Mouse (Mus musculus): Measurements from ENCODE around the gene Cfl1. TPM values are rescaled to one million over a fixed set of nuclear protein-coding genes. Genes with fewer than 3 reads are reported as not detected.

The Cfl1 gene
- polyA plus RNA-seq, 1 experiment = 478 TPM

DNA sequence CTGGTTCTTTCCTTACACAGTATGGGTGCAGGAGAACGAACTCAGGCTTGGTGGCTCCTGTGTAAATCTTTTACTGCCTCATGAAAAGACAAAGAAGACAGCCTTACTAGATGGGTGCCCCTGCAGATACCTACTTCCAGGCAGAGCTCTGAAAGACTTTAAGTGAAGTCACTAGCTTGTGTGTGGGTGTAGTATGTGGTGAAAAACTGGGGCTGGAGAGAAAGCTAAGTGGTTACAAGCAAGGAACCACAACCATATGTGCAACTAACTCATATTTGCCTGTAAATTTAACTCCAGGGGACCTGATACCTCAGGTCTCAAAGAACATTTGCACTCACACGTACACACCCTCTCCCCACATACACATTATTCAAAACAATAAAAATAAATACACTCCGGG lies 30.4 kb upstream of the Cfl1 start:
- TF ChIP-seq POLR2A (IDR thresholded peaks at IDR 0.05; ENCODE audit: borderline replicate concordance, control insufficient read depth, low read depth, low read length) = no peak
- no peak for TF ChIP-seq CTCF (IDR thresholded peaks at IDR 0.05; ENCODE audit: control insufficient read depth, insufficient read depth, low read length)
- H3K4me3 ChIP-seq (replicated peaks; ENCODE audit: control insufficient read depth, low read depth, low read length) = no peak overlapping the region
- WGBS = 30% methylated on average over 3 of the region's 3 CpGs
- peaks cover 1% of the 10 kb centered on the region; the same call in 1 of the 2 replicates for H3K4me1 ChIP-seq (ENCODE audit: control insufficient read depth, insufficient read depth, low read length)
- H3K27ac ChIP-seq (ENCODE audit: control insufficient read depth, insufficient read depth, low read depth, low read length, poor library complexity) = no peak overlapping the region

DNA sequence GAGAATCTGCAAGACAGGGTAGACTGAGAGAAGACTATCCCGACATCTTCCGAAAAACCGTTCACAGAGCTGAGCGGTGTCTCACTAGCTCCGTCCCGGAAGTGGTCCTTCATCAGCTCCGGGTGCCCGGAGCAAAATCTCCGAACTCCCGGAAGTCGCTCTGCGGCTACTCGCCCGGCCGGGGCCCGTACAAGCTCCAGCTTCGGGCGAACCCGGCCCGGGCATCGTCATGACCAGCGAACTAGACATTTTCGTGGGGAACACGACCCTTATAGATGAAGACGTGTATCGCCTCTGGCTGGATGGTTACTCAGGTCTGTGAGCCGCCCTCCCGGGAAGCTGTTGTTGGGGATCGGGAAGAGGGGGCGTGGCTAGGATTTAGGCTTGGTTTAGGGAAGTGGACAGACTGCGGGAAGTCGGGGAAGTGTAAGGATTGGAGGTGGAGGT lies 29.8 kb upstream of the Cfl1 start, which contains the start of gene Fibp:
TSS of gene Fibp (plus strand) at position 151 of the 447 bp plus-strand sequence.
- peaks cover 1% of the 10 kb centered on the region; the same call in 1 of the 2 replicates for H3K4me1 ChIP-seq (ENCODE audit: control insufficient read depth, insufficient read depth, low read length)
- under 1% methylated on average over 32 of the region's 32 CpGs for WGBS
- no peak for TF ChIP-seq CTCF (IDR thresholded peaks at IDR 0.05; ENCODE audit: control insufficient read depth, insufficient read depth, low read length)
- TF ChIP-seq POLR2A (IDR thresholded peaks at IDR 0.05; ENCODE audit: borderline replicate concordance, control insufficient read depth, low read depth, low read length) = peak; percentile 59; the same call in 1 of the 2 replicates

DNA sequence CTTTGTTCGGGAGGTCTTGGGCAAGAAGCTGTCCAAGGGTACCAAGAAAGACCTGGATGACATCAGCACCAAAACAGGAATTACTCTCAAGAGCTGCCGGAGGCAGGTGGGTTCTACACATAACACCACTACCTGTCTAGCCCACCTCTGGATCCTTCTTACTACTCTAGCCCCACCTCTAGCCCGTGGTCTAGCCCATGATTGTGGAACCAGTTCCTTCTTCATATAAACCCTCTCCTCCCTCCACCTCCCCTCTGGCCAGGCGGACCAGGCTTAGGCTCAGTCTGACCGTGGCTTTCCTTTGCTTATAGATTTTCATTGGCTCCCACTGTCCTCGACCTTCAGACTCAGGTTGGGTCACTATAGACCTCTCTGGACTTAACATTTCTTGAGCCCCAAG lies 28.8 kb upstream of the Cfl1 start:
- Histone ChIP-seq H3K4me3 (replicated peaks; ENCODE audit: control insufficient read depth, low read depth, low read length) (no peak overlapping the region), H3K27ac (ENCODE audit: control insufficient read depth, insufficient read depth, low read depth, low read length, poor library complexity) (no peak overlapping the region), H3K4me1 (ENCODE audit: control insufficient read depth, insufficient read depth, low read length) (peaks cover 1% of the 10 kb centered on the region; the same call in 1 of the 2 replicates)
- no peak for TF ChIP-seq CTCF (IDR thresholded peaks at IDR 0.05; ENCODE audit: control insufficient read depth, insufficient read depth, low read length)
- no peak for TF ChIP-seq POLR2A (IDR thresholded peaks at IDR 0.05; ENCODE audit: borderline replicate concordance, control insufficient read depth, low read depth, low read length)
- 75% methylated on average over 6 of the region's 6 CpGs for WGBS

More for the DNA sequence above, 29.8 kb upstream of the Cfl1 start, which contains the start of gene Fibp:
- peak within 1 kb of the TSS; percentile 22; the same call in 1 of the 2 replicates for H3K27ac ChIP-seq (ENCODE audit: control insufficient read depth, insufficient read depth, low read depth, low read length, poor library complexity)
- H3K4me3 ChIP-seq (replicated peaks; ENCODE audit: control insufficient read depth, low read depth, low read length) = peak within 1 kb of the TSS; percentile 93

DNA sequence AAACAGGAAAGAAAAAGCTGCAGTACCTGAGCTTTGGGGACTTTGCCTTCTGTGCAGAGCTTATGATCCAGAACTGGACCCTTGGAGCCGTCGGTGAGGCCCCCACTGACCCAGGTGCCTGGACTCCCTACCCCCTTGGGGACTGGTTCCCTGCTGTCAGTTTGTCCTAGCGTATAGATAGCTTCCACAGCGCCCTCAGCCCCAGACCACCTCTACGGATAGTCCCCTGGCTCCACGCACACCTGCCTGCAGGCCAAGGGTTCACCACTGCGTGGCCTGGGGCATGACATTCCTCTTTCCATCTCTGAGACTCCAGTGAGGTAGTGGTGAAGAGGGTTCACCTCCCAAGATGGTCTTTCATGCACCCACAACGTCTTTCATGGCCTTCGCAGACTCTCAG lies 27.0 kb upstream of the Cfl1 start:
- TF ChIP-seq POLR2A (IDR thresholded peaks at IDR 0.05; ENCODE audit: borderline replicate concordance, control insufficient read depth, low read depth, low read length) = no peak
- TF ChIP-seq CTCF (IDR thresholded peaks at IDR 0.05; ENCODE audit: control insufficient read depth, insufficient read depth, low read length) = no peak
- no peaks in the 10 kb centered on the region for H3K4me1 ChIP-seq (ENCODE audit: control insufficient read depth, insufficient read depth, low read length)
- 89% methylated on average over 9 of the region's 9 CpGs for WGBS
- no peak overlapping the region for H3K4me3 ChIP-seq (replicated peaks; ENCODE audit: control insufficient read depth, low read depth, low read length)
- no peak overlapping the region for H3K27ac ChIP-seq (ENCODE audit: control insufficient read depth, insufficient read depth, low read depth, low read length, poor library complexity)

DNA sequence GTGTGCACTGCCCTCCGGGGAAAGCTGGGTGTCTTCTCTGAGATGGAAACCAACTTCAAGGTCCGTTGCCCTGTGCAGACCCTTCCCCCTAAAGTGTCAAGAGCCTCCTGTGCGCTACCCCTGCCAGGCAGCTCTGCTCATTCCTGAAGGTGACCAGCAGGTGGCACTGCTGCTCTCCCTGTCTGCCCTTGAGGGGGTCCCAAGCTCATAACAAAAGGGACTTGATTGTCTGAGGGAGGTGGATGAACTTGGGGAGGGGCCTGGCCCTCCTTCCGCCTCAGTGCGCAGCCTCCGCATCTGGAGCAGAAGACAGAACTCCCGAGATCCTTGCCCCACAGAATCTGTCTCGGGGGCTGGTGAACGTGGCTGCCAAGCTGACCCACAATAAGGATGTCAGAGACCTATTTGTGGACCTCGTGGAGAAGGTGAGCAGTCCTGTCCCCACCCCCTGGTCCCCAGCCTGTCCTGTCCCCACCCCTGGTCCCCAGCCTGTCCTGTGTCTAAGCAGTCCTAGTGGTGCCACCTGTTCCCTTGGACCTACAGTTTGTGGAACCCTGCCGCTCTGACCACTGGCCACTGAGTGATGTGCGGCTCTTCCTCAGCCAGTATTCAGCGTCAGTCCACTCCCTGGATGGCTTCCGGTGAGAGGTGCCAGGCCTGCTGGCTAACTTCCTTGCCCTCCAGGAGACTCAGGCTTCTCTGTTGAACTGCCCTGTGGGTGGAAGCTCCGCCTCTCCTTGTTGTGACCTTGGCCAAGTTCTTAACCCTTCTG lies 26.3 kb upstream of the Cfl1 start:
- WGBS = 68% methylated on average over 15 of the region's 15 CpGs
- TF ChIP-seq POLR2A (IDR thresholded peaks at IDR 0.05; ENCODE audit: borderline replicate concordance, control insufficient read depth, low read depth, low read length) (0 out of 2 replicates have a peak, but pooled peaks have one; percentile 9), CTCF (IDR thresholded peaks at IDR 0.05; ENCODE audit: control insufficient read depth, insufficient read depth, low read length) (peak; percentile 86)

DNA sequence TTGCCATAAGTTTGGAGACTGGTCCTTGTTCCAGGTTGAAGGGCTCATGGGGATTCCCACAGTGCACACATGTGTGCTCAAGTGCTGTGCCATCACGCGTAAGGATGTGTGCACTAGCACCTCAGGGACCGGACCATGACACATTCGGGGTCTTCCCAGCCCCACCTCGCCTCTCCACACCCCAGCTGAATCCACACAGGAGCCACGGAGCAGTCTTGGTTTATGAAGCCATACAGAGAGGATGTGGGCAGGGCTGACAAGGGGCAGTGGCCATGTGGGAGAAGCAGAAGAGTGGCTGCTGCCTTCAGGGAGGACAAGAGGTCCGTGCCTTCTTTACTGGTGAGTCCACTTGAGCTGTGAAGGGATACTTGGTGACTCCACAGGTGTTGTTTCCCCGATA lies 25.2 kb upstream of the Cfl1 start:
- Histone ChIP-seq H3K4me3 (replicated peaks; ENCODE audit: control insufficient read depth, low read depth, low read length) (no peak overlapping the region), H3K27ac (ENCODE audit: control insufficient read depth, insufficient read depth, low read depth, low read length, poor library complexity) (no peak overlapping the region), H3K4me1 (ENCODE audit: control insufficient read depth, insufficient read depth, low read length) (no peaks in the 10 kb centered on the region)
- TF ChIP-seq POLR2A (IDR thresholded peaks at IDR 0.05; ENCODE audit: borderline replicate concordance, control insufficient read depth, low read depth, low read length) (no peak), CTCF (IDR thresholded peaks at IDR 0.05; ENCODE audit: control insufficient read depth, insufficient read depth, low read length) (no peak)
- 89% methylated on average over 8 of the region's 8 CpGs for WGBS

More for the DNA sequence above, 26.3 kb upstream of the Cfl1 start:
- no peak overlapping the region for H3K4me3 ChIP-seq (replicated peaks; ENCODE audit: control insufficient read depth, low read depth, low read length)
- H3K27ac ChIP-seq (ENCODE audit: control insufficient read depth, insufficient read depth, low read depth, low read length, poor library complexity) = no peak overlapping the region
- H3K4me1 ChIP-seq (ENCODE audit: control insufficient read depth, insufficient read depth, low read length) = no peaks in the 10 kb centered on the region

DNA sequence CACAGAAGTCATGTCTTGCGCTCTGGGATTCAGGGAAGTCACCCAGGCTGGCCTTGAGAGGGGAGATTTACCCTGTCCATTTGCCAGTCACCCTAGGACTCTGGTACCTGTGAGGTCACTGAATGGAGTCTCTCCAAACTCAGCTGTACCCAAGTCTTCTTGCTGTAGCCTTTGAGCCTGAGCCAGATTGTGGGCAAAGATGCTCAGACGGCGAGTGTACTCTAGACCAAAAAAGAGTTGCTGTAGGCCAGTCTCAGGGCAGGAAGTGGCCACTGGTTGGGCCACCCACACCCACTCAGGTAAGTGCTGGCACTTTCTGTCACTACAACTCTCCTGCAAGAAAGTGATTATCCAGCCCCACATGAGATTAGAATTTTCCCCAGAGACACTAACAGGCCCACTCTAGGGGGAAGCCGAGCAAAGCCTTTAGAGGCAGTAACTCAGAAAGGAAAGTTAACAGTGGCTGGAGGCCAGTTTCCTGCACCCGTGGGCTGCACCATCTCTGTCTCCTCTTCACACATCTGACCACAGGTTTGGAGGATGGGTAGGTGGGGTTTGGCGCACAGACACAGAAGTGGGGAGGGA lies 23.2 kb upstream of the Cfl1 start:
- WGBS = 57% methylated on average over 6 of the region's 6 CpGs
- no peak overlapping the region for H3K4me3 ChIP-seq (replicated peaks; ENCODE audit: control insufficient read depth, low read depth, low read length)
- no peaks in the 10 kb centered on the region for H3K4me1 ChIP-seq (ENCODE audit: control insufficient read depth, insufficient read depth, low read length)
- TF ChIP-seq CTCF (IDR thresholded peaks at IDR 0.05; ENCODE audit: control insufficient read depth, insufficient read depth, low read length) (no peak), POLR2A (IDR thresholded peaks at IDR 0.05; ENCODE audit: borderline replicate concordance, control insufficient read depth, low read depth, low read length) (no peak)
- no peak overlapping the region for H3K27ac ChIP-seq (ENCODE audit: control insufficient read depth, insufficient read depth, low read depth, low read length, poor library complexity)

DNA sequence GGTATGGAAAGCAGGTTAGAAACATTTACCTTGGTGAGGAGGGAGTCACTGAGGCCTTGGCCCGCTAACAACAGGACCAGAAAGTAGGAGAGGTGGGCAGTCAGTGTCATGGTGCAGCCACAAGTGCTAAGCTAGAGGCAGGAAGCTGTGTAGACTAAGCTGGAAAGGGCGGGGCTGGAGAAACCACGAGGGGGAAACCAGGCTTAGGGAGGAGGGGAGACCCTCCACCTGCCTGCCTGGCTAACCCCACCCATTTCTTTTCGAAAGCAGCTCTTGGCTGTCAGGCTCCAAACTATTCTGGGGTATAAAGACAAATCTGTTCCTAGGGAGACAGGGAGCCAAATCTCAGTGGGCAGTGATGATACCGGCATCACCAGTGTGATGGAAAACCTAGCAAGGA lies 21.9 kb upstream of the Cfl1 start, which contains the start of gene Ctsw:
TSS of gene Ctsw (minus strand) at position 134 of the 400 bp plus-strand sequence.
- no peak within 1 kb of the TSS for H3K4me3 ChIP-seq (replicated peaks; ENCODE audit: control insufficient read depth, low read depth, low read length)

More for the DNA sequence above, 21.9 kb upstream of the Cfl1 start, which contains the start of gene Ctsw:
- no peak for TF ChIP-seq POLR2A (IDR thresholded peaks at IDR 0.05; ENCODE audit: borderline replicate concordance, control insufficient read depth, low read depth, low read length)
- Histone ChIP-seq H3K4me1 (ENCODE audit: control insufficient read depth, insufficient read depth, low read length) (no peaks in the 10 kb centered on the region), H3K27ac (ENCODE audit: control insufficient read depth, insufficient read depth, low read depth, low read length, poor library complexity) (no peak within 1 kb of the TSS)
- WGBS = 13% methylated on average over 5 of the region's 5 CpGs

Measured in bone marrow, adult 2 months (tissue).